Mouse (Mus musculus) neural tube, embryonic 15.5 days (tissue): Measurements from ENCODE around the gene Fancc. TPM values are rescaled to one million over a fixed set of nuclear protein-coding genes. Genes with fewer than 3 reads are reported as not detected.

Experiments
- microRNA counts: library from miRNA; unstranded; fragments of <30 nt; microRNA quantifications from one replicate; lab custom pipeline; 2016
- microRNA-seq: library from miRNA; unstranded; fragments of <30 nt; microRNA quantifications from one replicate; pipeline ENCODE4, GENCODE M21; 2017
- polyA plus RNA-seq: library from polyadenylated mRNA; unstranded; fragments of >200 nt; fragmentation: Nextera tagmentation; extraction: Ambion mirVana; gene quantifications from 2 replicates; pipeline ENCODE4 v1.2.1, GENCODE M21; 2015

Gene Fancc
- polyA plus RNA-seq, 1 experiment from 2014 or later: 12.8 TPM

MicroRNAs within 50 kb of the gene (microRNA counts, 519-probe panel; counts per million panel counts)
- 3,283 counts per million, percentile 80 among the panel's probes with 10 or more counts for microRNA mmu-miR-23b (lab: Ali Mortazavi, UCI)
- 2,787 counts per million, percentile 65 among the panel's probes with 10 or more counts for microRNA mmu-miR-24 (lab: Ali Mortazavi, UCI)
- 2,316 counts per million, percentile 52 among the panel's probes with 10 or more counts for microRNA mmu-miR-27b (lab: Ali Mortazavi, UCI)

Small RNA genes lying within 50 kb of the gene (microRNA-seq; reads per million reads assigned to microRNA genes)
- gene Mir23b (9,321 reads per million, percentile 97 among the genes with 10 or more reads in this experiment), gene Mir24-1 (not detected), gene Mir27b (653 reads per million, percentile 75 among the genes with 10 or more reads in this experiment), gene Mir3074-1 (not detected)

Other genes starting within 250 kb of the Fancc start
- 16.9 and 17.5 TPM in 2 replicates for gene Ptch1, start 76.3 kb upstream of the Fancc start, polyA plus RNA-seq